Mouse (Mus musculus): ENCODE results near the gene Ptger4.

The Ptger4 gene

DNA sequence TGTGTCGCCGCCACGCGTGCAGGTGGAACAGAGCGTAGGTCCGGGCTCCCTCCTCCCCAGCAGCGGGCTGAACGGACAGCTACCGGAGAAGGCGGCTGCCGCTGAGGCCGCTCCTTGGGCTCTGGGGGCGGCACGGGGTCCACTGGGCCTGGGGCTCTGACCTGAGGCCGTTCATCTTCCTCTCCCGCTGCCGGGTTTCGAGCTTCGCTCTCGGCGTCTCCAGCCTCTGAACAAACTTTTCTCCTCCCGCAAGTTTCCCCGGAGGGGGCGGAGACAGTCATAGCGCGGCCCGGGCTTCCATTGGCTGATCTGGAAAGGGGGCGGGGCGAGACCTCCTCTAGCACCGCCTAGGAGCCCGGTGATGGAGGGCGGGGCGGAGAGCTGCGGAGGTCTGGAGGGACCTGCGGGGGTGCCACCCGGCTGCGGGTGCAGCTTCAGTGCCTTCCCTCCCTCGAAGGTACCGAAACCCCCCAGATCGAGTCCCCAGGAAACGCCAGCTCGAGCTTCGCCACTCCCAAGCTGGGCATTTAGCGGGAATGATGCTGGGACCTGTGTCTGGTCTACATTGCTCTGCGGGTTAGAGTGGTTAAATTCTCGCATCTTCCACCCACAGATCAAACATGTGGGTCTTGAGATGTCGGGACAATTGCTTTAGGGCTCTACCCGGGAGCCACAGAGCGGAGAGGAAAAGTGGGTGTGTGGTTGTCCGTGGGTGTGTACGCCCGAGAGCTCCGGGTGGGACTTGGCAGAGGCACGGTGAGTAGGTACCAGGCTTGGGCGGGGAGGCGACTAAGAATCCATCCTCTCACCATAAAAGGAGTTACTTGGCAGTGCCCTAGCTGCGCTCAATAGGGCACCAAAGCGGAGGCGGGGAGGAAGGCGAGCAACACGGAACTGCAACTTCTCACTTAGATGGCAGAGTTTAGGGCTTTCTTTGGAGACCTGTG, at the start of gene Ptger4:
Gene Ptger4, minus strand, starts transcription at position 229 of the 947 bp plus-strand sequence.
- peak; percentile 100 for DNase-seq

DNA sequence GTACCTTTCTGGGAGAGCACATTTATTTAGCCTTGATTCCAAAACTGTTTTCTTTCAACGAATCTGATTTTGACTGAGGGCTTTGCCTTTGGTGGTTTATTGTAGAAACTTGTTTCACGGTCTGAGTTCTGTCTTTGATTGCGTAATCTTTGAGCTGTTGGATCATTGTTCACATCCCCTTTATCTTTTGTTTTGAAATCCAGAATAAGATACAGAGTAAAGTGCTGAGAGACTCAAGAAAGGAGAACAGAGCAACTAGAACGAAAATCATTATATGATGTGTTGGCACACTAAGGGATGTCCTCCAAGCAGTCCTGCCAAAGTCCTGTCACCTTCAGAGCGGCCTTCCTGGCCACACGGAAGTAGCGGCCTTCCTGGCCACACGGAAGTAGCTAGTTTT, 44.4 kb upstream of the Ptger4 start:
- peak; percentile 74 for DNase-seq

DNA sequence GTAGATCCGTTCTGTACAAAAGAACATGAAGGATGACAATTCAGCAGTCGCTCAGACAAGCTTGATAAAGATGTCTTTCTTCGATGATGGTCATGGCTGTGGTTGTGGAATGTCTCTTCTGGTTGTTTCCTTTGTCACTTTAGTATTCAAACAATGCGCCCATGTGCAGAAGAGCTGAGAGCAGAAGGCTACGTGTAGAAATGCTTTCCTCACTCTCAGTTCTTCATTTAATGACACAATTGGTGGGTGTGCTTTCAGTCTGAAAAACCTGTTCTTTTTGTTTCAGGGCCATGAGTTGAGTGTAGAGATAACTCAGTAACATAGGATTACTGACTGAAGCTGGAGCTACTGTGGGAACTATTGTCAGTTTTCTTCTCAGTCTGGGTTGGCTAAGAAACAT, 43.1 kb upstream of the Ptger4 start:
- DNase-seq: no peak

DNA sequence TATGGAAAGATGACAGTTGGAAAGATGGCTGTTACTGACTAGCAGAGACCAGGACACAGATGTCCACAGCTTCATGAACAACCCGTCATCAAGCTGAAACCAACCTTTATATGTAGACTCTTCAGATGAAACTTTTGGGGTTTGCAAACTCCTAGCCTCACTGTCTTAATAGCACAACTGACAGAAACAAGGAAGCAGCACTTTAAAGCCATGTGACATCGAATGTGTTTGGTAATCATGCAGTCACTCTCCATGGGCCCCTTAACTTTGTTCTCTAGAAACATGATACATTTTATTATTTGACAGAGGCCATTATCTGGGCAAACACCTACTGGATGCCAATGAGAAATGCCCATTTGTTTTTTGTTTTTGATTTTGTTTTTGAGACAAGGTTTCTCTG, 37.3 kb upstream of the Ptger4 start:
- DNase-seq: no peak

DNA sequence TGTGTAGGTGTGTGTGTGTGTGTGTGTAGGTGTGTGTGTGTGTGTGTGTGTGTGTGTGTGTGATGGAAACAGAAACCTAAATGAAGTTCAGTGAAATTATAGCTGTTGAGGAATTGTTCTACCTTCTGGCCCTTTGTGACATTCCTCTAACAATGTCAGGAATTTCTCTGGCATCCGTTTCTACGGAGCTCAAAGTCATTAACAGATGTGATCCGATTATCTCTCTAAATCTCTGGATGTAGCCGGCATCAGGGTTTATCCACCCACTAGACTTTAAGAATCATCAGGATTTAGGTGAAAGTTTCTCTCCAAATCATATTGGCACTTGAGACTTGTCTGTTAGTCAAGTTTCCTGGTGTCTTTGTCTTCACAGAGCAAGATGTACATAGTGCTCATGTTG, 35.8 kb upstream of the Ptger4 start:
- DNase-seq: peak; percentile 91

DNA sequence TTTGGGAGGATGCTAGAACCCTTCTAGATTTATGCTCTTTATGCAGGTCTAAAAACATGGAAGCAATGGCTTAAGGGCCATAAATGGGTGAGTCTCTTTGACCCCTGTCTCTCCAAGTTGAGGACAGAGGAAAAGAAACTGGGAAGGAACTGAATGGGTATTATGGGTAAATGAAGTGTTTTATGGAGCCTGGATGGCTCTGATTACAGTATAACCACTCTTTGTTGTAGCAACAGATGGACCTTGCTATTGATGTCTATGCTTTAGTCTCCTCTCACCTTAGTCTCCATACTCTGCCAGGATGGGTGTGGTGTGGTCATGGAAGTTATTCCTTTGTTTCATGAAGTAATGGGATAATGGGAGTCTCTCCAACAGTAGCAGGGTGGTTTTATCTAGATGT, 34.5 kb upstream of the Ptger4 start:
- no peak for DNase-seq

DNA sequence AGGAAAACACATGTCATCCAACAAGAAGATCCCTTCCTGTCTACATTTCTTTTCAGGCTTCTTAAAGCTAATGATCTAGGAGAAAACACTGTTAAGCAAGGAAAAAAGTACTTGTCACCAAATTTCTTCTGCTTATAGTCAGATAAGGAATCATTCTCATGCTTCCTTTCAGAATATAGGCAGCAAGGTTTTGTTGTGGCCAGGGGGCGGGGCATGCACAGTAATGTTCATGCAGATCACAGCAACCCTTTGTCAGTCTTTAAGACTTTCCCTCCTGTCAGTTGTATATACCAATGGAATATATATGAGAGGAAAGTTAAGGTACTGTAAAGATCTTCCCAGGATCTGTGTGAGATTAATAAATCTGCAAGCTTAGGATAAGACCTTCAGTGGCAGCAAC, 30.0 kb upstream of the Ptger4 start:
- DNase-seq: no peak

DNA sequence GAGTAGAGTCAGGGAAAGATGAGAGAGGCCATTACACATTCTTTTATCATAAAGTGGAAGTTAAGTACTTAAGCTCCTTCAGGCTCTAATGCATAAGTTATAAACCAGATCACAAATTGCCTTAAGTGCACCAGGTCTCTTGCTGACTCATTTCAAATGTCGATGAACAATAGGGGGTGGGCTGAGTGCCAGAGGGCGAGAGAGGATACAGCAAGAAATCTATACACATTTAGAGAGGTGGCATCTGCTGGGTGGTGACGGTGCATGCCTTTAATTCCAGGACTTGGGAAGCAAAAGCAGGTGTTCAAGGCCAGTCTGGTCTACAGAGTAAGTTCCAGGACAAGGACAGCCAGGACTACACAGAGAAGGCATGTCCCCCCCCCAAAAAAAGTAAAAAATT, 22.1 kb upstream of the Ptger4 start:
- peak; percentile 87 for DNase-seq

DNA sequence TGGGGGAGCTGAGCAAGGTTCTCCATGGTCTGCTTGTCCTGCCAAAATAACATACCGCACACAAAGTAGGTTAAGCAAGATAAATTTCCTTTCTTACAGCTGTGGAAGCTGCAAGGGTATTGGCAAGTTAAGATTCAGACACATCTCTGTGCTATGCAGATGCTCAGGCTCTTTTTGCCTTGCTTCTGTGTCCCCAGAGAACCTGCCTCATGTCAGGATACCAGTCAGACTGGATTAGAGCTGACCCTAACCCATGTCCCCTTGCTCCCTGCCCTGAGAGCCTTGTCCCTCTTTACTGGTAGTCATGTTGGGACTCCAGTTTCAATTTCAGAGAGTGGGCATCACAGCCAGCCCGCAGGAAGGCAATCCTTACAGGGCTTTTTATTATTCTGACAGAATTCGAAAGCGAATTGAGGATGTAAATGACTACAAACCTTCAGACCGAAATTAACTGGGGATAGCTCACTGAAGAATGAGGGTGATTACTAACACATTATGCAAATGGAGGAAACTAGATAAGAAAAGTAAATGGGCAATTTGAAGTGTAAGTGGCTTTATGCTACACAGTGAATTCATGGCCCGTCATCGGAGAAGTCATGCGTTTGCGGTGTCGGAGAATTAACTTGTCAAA, 19.0 kb upstream of the Ptger4 start:
- peak; percentile 84 for DNase-seq

DNA sequence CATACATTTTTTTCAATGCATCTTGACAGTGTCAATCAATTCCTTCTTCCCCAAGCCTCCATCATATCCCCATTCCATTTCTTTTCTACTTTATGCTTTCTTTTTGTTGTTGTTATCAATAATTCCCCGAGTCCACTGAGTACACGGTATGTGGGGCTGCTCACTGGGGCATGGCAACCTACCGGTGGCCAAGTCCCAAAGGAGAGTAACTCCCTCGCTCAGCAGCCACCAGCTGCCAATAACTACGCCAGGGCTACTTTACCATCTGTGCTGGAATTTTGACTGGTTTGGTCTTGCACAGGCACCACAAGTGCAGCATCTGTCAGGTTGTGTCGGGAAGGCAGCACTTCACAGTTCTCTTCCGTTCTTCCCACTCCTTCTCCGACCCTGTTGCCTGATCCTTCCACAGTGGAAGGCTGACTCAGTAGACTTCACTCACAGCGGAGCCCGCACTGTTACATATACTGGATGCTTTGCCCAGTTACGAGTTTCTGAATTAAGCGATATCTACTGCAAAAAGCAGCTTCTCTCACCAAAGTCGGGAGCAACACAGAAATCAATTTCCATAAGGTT, 18.2 kb upstream of the Ptger4 start:
- peak; percentile 85 for DNase-seq

DNA sequence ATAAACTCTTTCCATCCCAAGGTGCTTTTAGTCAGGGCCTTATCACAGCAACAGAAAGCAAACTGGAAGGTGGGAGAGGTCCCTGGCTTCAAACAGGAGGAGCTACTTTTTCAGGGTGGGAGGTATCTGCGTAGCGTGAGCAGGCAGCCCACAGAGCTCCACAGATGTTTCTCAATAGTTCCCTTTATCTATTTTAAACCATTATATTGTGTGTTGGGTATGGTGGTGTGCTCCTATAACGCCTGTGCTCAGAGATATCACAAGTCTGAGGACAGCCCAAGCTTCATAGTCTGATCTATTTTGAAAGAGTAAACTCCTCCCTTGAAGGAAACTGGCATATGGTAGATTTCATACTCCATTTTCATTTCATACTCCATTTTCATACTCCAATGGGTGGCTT, 17.0 kb upstream of the Ptger4 start:
- peak; percentile 33 for DNase-seq

DNA sequence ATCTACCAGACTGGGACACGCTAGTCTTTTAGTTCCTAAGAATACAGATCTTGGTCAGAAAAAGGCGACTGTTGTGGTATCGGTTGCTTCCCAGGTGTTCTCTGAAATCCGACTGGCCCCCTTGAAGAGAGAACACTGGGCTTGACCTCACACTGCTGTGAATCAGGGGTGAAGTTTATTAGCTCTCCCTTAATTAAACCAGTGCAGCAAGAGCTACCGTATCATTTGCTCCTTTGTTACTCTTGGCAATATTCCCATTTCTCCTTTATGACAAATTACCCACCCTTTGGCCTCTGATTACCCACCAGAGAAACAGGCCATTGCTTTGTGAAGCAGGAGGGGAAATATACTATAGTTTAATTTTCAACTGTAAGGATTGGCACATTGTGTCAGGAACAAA, 16.2 kb upstream of the Ptger4 start:
- DNase-seq: peak; percentile 57

DNA sequence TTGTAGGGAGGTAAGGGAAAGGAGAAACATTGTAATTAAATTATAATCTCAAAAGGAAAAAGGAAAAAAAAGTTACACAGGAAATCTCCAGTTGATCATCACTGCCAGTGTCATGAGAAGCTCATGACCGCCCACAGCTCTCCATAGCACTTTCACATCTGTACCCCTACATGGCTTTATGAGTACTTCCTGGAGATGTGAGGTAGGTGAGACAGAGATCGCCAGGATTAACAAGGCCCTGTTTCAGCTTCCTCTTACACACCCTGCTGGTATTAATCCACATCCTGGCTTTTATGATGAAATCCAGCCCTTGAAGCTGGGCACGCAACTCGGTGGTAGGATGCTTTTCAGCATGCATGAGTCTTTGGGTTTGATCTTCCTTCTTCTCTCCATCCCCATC, 6.2 kb upstream of the Ptger4 start:
- DNase-seq: peak; percentile 52

DNA sequence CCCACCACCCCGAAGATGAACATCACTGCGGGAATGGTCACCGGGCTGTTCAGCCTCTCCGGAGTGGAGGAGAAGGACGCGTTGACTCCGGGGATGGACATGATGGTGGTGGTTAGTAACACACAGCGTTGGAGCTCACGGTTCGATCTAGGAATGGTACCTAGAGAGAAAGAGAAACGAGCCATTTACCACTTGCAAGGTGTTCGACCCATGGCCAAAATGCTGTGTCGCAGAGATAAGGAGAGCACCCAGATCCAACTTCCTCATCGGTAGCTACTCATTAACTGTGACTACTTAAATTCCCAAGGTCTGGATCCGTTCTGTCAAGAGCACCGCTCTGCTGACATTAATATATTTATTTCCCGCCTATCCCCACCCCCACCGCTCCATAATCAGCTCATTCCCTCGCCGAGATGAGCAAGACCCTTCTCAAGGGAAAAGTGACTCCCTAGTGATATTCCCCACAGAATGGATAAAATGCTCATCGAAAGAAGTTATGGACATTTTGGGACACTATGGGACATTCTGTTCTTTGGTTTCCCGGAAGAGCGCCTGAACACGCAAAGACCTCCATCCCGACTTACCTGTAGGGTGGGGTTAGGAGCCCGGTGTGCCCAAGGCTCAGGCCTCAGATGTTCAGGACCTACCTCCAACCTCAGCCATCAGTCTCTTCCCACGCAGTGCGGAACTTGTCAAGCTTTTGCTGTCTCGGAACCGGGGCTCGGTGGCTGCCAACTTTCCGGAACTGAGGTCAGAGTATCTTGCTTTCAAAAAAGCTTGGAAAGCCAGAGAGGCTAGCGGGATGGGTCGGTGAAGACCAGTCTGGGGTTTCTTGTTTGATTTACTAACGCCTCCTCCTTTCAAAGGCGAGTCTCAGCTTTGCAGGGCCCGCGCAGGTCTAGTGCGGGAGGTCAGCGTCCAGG, 690 bp downstream of the Ptger4 start:
- peak; percentile 91 for DNase-seq

DNA sequence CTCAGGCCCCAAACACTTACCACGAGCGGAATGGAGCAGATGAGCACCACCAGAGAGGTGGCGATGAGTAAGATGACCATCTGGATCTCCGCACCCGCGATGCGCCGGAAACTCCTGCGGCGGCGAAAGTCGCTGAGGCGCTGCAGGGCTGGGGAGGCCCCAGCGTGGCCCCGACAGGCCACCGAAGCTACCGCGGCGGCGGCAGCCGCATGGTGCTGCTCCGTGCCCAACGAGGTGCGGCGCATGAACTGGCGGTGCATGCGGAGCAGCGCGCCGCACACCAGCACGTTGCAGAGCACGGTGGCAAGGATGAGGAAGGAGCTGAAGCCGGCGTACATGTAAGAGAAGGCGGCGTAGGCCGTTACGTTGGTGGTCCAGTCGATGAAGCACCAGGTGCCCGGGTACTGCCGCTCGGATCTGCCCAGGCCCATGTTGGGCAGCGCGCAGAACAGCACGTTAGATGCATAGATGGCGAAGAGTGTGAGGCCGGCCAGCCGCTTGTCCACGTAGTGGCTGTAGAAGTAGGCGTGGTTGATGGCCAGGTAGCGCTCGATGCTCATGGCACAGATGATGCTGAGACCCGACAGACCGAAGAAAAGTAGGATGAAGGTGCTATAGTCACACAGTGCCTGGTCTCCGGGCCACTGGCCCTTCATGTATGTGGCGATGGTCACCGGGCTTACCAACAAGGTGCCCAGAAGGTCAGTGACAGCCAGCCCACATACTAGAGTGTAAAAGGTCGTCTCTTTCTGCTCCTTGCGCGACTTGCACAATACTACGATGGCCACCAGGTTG, 1.5 kb downstream of the Ptger4 start:
- peak; percentile 93 for DNase-seq

DNA sequence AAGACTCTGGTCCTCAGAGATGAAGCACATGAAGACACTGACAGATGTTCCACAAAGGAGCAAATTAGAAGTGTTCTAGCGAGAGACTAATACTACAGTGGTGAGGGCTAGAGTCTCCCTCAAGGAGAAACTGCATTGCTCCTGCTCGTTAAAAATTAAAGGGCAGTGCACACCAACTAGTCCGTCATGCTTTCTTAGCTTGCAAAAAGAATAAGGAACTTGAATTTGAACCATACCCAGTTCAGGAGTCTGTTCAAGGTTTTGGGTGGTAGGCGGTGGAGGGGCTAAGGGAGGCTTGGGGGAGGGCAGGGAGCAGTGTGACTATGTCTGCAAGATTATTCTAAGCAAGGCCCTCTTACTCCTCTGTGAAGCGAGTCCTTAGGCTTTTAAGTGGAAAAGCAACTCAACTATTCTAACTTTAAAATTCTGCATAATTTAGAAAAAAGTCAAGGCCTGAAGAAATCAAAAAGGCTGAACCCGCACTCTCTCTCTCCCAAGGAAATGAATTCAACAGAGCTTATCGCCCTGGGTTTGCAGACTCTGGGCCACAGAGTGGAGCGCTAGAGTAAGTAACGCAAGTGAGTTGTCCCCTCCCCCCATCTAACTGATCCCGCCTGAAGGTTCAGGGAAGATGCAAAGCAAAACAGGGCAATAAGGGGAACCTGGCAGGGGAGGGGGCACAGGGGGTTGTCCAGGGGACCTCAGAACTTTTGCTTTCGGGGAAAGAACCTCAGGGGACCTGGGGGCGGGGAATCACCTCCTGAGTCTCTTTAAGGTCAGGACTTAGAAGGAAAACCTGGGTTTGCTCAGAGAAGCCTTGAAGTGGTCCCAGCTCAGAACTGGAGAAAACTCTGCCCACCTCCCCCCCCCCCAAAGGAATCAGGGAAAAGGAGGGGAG, 2.4 kb downstream of the Ptger4 start:
- DNase-seq: peak; percentile 97

DNA sequence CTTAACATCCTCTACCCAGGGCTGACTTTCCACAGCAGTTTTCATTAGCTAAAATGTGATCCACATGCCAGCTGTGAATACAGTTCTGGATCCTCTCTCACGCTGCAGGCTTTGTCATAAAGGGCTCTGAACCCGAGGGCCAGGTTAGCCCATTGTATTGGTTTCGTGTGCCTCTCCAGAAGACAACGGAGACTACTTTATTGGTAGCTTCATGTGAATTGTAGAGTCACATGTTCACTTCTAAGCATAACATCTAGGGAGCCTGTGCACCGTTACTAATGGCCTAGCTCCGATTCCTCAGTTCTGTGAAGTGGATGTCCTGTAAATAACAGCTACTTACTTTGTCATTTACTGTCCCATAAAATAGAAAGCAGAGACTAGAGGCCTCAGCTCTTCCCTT, 3.6 kb downstream of the Ptger4 start:
- peak; percentile 86 for DNase-seq

DNA sequence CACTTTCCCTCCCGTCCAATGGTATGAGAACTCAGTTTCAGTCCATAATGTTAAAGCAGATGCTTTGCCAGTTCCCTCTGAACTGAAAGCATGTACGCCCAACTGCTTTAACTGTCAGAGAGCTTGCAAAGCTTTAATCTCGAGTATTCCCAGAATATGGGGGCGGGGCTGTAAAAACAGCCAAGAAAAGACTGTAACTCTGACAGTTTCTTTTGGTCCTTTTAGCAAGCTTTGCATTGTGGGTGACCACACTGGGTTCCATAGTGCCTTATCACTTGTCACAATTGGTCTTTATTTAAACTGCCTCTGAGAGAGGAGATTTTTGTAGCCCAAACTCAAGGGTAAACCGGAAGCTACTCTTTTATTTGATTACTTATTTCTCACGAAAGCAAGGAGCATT, 4.1 kb downstream of the Ptger4 start:
- peak; percentile 90 for DNase-seq

DNA sequence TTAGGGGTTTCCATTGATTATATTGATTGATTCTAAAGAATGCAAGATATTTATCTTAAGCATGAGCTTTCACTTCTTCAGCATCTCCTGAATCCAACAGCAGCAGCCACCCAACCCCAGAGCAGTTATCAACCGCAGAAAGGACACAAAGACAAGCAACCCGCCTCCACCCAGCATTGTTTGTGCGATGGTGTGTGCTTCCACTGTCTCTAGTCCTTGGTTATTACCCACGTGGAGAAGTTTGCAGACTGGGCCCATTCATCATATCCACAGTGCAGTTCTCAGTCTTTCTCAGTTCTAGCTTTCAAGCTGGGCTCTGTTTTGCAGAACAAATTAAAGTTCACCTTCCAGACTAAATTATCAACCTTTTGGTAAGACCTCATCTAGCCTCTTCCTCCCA, 4.6 kb downstream of the Ptger4 start:
- peak; percentile 88 for DNase-seq

DNA sequence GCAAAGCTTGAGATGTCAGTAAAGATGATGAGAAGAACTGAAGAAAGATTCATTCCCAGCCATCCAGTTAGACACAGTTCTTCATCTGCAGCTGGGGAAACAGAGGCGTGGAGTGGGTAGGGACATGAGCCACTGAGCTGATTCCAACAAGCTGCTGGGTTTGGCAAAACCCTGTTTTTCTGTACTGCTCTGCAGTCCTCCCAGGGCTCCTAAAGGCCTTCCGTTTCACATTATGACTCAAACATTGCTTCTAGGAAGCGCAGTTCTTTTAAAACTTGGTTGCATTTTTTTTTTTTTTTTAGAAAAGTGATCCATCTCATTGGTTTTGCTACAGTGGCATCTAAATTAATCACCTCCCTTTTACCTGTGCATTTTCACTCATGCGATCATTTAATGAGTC, 5.4 kb downstream of the Ptger4 start:
- peak; percentile 94 for DNase-seq

DNA sequence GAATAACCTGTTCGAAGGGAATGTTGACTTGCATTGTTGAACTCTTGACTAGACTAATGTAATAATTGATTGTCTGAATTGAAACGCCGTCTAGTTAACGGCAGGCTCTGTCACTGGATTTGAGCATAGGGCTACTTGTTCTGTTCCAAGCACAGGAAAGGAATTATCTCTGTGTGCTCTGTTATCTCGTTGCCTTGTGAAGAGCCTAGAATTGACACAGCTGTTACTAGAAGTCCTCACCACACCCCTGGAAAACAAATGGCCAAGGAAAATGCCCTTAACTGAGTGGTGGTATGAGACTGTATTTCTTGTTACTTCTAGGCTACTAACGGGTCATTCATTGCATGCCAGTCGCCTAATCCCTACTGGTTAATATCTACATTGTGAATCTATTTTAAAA, 5.9 kb downstream of the Ptger4 start:
- DNase-seq: peak; percentile 88

Data from heart, adult 11 months (tissue).